Mouse (Mus musculus) midbrain, embryonic 15.5 days (tissue): ENCODE data around the gene Defa35. TPM values are rescaled to one million over a fixed set of nuclear protein-coding genes. Genes with fewer than 3 reads are reported as not detected.
"Not testable (repeated sequence)": the region's sequence is repeated elsewhere in the genome, so short reads cannot be mapped to it uniquely, and the experiment has no call there.

Experiments
- ATAC-seq: fragments of 200-750 bp; cut with Nextera tagmentation; replicated peaks from 2 replicates; pipeline ENCODE4 v1.8.0; 2017; ENCODE audit warnings: moderate TSS enrichment
- H3K27ac ChIP-seq: fragments of 300-500 bp; sonication (generic); 2 replicates; pipeline ENCODE4 v1.5.1; 2015; ENCODE audit warnings: mild to moderate bottlenecking, inconsistent platforms
- H3K27me3 ChIP-seq: fragments of 300-500 bp; sonication (generic); replicated peaks from 2 replicates; pipeline ENCODE4 v1.6.1; 2015; ENCODE audit warnings: inconsistent platforms
- H3K36me3 ChIP-seq: fragments of 300-500 bp; sonication (generic); replicated peaks from 2 replicates; pipeline ENCODE4 v1.6.1; 2015; ENCODE audit warnings: inconsistent platforms
- H3K4me1 ChIP-seq: fragments of 300-500 bp; sonication (generic); 2 replicates; pipeline ENCODE4 v1.6.1; 2015; ENCODE audit warnings: inconsistent platforms
- H3K4me2 ChIP-seq: fragments of 300-500 bp; sonication (generic); 2 replicates; pipeline ENCODE4 v1.6.1; 2015; ENCODE audit warnings: inconsistent platforms, mild to moderate bottlenecking, moderate library complexity
- H3K4me3 ChIP-seq: fragments of 300-500 bp; sonication (generic); 2 replicates; pipeline ENCODE4 v1.5.1; 2015; ENCODE audit warnings: mild to moderate bottlenecking, inconsistent platforms
- H3K9ac ChIP-seq: fragments of 300-500 bp; sonication (generic); 2 replicates; pipeline ENCODE4 v1.6.1; 2015; ENCODE audit warnings: mild to moderate bottlenecking, inconsistent platforms
- H3K9me3 ChIP-seq: fragments of 300-500 bp; sonication (generic); 2 replicates; pipeline ENCODE4 v1.6.1; 2016; ENCODE audit warnings: inconsistent platforms
- WGBS: fragments of 180-500 bp; shearing (Covaris S2); methylation state at CpG from one replicate; pipeline ENCODE4 v1.1.7; 2015; ENCODE audit warnings: mixed read lengths; 5-methylcytosine and 5-hydroxymethylcytosine counted together
- polyA plus RNA-seq: library from polyadenylated mRNA; unstranded; fragments of >200 nt; fragmentation: Nextera tagmentation; extraction: Ambion mirVana; gene quantifications from 2 replicates; pipeline ENCODE4 v1.2.1, GENCODE M21; 2015

Gene Defa35
- not detected in 2 replicates for polyA plus RNA-seq

GRCm38 (mm10) chr8:21064738-21065137 lies at the start of gene Defa35:
Defa35 (plus strand) TSS chr8:21065038.
- H3K27ac ChIP-seq, H3K9ac ChIP-seq, H3K27me3 ChIP-seq, ATAC-seq, H3K4me2 ChIP-seq, H3K4me1 ChIP-seq, H3K9me3 ChIP-seq, H3K36me3 ChIP-seq, H3K4me3 ChIP-seq: not testable (repeated sequence)
- WGBS, result 88% methylated on average over 1 of the region's 1 CpGs

DNA sequence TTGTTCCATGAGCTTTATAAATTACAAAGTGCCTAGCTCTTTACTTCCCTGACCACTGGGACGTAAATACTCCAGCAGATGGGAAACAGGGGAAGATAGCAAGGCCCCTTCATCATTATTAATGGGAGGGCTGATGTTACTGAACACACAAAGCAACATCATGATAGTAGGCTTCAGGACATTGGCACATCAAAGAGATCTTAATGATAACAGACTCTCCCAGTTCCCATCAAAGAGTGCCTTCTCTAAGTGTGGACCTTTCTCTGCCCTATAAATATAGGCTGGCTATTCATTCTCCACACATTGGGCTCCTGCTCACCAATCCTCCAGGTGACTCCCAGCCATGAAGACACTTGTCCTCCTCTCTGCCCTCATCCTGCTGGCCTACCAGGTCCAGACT lies 39.6 kb upstream of the Defa35 start, which contains the start of gene Defa21:
TSS of gene Defa21 (plus strand) at position 301 of the 400 bp plus-strand sequence.
- not testable (repeated sequence) for H3K27ac ChIP-seq, H3K4me3 ChIP-seq, H3K36me3 ChIP-seq, H3K4me2 ChIP-seq, H3K4me1 ChIP-seq, H3K27me3 ChIP-seq, ATAC-seq, H3K9ac ChIP-seq, H3K9me3 ChIP-seq
- no CpG with 5 or more reads among the region's 1 CpGs for WGBS

- not testable (repeated sequence) for H3K4me1 ChIP-seq, H3K9ac ChIP-seq, H3K27ac ChIP-seq, H3K4me2 ChIP-seq, H3K27me3 ChIP-seq, H3K4me3 ChIP-seq, H3K36me3 ChIP-seq, H3K9me3 ChIP-seq, ATAC-seq
- WGBS, result no CpG with 5 or more reads among the region's 1 CpGs
These were observed 10.1 kb upstream of the Defa35 start, which contains the start of gene Defa23 for GRCm38 (mm10) chr8:21054747-21055146. Defa23 (plus strand) TSS chr8:21055047.

GRCm38 (mm10) chr8:21084142-21084541 lies 19.3 kb downstream of the Defa35 start, which contains the start of gene Defa25:
Defa25 (plus strand) TSS chr8:21084442.
- H3K9me3 ChIP-seq, result not testable (repeated sequence)

GRCm38 (mm10) chr8:21093106-21093505 lies 28.3 kb downstream of the Defa35 start:
- no peaks in the 10 kb centered on the region for H3K36me3 ChIP-seq
- H3K4me3 ChIP-seq, result no peak overlapping the region
- H3K4me1 ChIP-seq, result no peaks in the 10 kb centered on the region
- WGBS, result 36% methylated on average over 4 of the region's 4 CpGs
- no peak overlapping the region for H3K27ac ChIP-seq
- no peaks in the 10 kb centered on the region for H3K27me3 ChIP-seq
- peaks cover 8% of the 10 kb centered on the region; the same call in 1 of the 2 replicates for H3K9me3 ChIP-seq
- no peak for ATAC-seq
- no peak overlapping the region for H3K4me2 ChIP-seq
- H3K9ac ChIP-seq, result no peak overlapping the region

More at GRCm38 (mm10) chr8:21084142-21084541, 19.3 kb downstream of the Defa35 start, which contains the start of gene Defa25:
- not testable (repeated sequence) for H3K27me3 ChIP-seq, H3K4me3 ChIP-seq, H3K4me1 ChIP-seq, H3K27ac ChIP-seq, H3K36me3 ChIP-seq, H3K4me2 ChIP-seq, H3K9ac ChIP-seq, ATAC-seq

DNA sequence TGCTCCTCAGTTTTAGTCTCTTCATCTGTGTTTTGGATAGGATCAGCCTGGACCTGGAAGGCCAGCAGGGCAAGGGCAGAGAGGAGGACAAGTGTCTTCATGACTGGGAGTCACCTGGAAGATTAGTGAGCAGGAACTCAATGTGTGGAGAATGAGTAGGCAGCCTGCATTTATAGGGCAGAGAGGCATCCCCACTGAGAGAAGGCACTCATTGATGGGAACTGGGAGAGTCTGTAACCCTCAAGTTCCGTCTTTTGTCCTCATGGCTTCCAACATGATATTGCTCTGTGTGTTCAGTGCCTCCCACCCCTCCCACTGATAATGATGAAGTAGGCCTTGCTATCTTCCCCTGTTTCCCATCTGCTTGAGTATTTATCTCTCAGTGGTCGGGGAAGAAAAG lies 31.1 kb downstream of the Defa35 start, which contains the start of gene Gm14851:
TSS of gene Gm14851 (minus strand) at position 101 of the 400 bp plus-strand sequence.
- not testable (repeated sequence) for H3K4me2 ChIP-seq, ATAC-seq, H3K27me3 ChIP-seq, H3K36me3 ChIP-seq, H3K9ac ChIP-seq, H3K4me3 ChIP-seq, H3K4me1 ChIP-seq, H3K27ac ChIP-seq
- WGBS, result 75% methylated on average over 1 of the region's 2 CpGs
- peaks cover 11% of the 10 kb centered on the region; the same call in 1 of the 2 replicates for H3K9me3 ChIP-seq

Other genes with a start within 250 kb of the Defa35 start
- gene Defb33, start 172.4 kb upstream of the Defa35 start, polyA plus RNA-seq, result not detected in 2 replicates
- gene Gm15056, start 162.4 kb upstream of the Defa35 start, polyA plus RNA-seq, result not detected in 2 replicates
- not detected in 2 replicates for gene Gm6040, start 143.0 kb upstream of the Defa35 start, polyA plus RNA-seq
- gene AY761185, start 120.3 kb upstream of the Defa35 start, polyA plus RNA-seq, result not detected in 2 replicates
- not detected in 2 replicates for gene Defa21, start 39.5 kb upstream of the Defa35 start, polyA plus RNA-seq
- gene Defa23, start 10.0 kb upstream of the Defa35 start, polyA plus RNA-seq, result not detected in 2 replicates
- not detected in 2 replicates for gene Defa25, start 19.4 kb downstream of the Defa35 start, polyA plus RNA-seq
- gene Gm14851, start 31.0 kb downstream of the Defa35 start, polyA plus RNA-seq, result not detected in 2 replicates
- gene Defa30, start 69.6 kb downstream of the Defa35 start, polyA plus RNA-seq, result not detected in 2 replicates
- not detected in 2 replicates for gene Defa22, start 97.2 kb downstream of the Defa35 start, polyA plus RNA-seq
- not detected in 2 replicates for gene Defa31, start 126.6 kb downstream of the Defa35 start, polyA plus RNA-seq
- not detected in 2 replicates for gene Gm15293, start 136.5 kb downstream of the Defa35 start, polyA plus RNA-seq
- gene Gm15292, start 184.7 kb downstream of the Defa35 start, polyA plus RNA-seq, result not detected in 2 replicates